Mouse (Mus musculus) bone marrow macrophage, adult 2 months (primary cell): Measurements from ENCODE around the gene Zfp933. TPM values are rescaled to one million over a fixed set of nuclear protein-coding genes. Genes with fewer than 3 reads are reported as not detected.
"Not testable (repeated sequence)": the region's sequence is repeated elsewhere in the genome, so short reads cannot be mapped to it uniquely, and the experiment has no call there.

Source experiments
- H3K27ac ChIP-seq: 2 replicates; pipeline ENCODE4 v1.5.1; 2012; ENCODE audit warnings: low read depth, low read length; ENCODE audit not compliant: insufficient read depth
- H3K4me1 ChIP-seq: 2 replicates; pipeline ENCODE4 v1.6.1; 2012; ENCODE audit warnings: low read length; ENCODE audit not compliant: control insufficient read depth, insufficient read depth
- H3K4me3 ChIP-seq: 2 replicates; pipeline ENCODE4 v1.5.1; 2012; ENCODE audit warnings: mild to moderate bottlenecking, low read length, moderate library complexity; ENCODE audit not compliant: insufficient read depth
- CTCF ChIP-seq: IDR thresholded peaks from 2 replicates; pipeline ENCODE4 v1.5.1; 2012; ENCODE audit warnings: low read depth, mild to moderate bottlenecking, low read length, moderate library complexity
- POLR2A ChIP-seq: IDR thresholded peaks from 2 replicates; pipeline ENCODE4 v1.6.1; 2012; ENCODE audit warnings: mild to moderate bottlenecking, low read depth, low read length, borderline replicate concordance
- polyA plus RNA-seq: library from polyadenylated mRNA; stranded (reverse); fragments of >200 nt; gene quantifications from 2 replicates; pipeline ENCODE4 v1.2.4, GENCODE M21; 2012; ENCODE audit not compliant: missing spikeins, insufficient read depth, insufficient read length

Zfp933 gene
- polyA plus RNA-seq, 1 experiment, result 8.9 TPM

DNA sequence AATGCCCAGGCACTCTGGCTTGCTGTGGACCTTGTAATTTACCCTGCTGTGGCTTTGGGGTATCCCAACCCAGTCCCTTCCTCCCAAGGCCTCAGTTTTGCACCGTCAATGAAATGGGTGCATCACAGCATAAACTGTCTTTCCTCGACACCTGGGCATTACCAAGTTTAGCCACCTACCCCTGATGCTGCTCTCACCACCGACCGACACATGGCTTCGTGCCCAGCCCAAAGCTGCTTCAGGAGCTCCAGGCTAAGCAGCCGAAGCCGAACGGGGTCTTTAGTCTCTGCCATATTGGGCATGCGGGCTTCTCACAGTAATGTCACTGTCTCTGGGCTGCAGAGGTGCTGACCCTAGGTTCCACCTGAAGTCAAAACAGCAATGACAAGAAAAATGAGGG, 17.9 kb upstream of the Zfp933 start:
- TF ChIP-seq POLR2A (no peak), CTCF (no peak)
- H3K4me1 ChIP-seq, result 0 out of 2 replicates have a peak, but pooled peaks cover 3% of the 10 kb centered on the region
- H3K4me3 ChIP-seq, result no peak overlapping the region
- H3K27ac ChIP-seq, result no peak overlapping the region

DNA sequence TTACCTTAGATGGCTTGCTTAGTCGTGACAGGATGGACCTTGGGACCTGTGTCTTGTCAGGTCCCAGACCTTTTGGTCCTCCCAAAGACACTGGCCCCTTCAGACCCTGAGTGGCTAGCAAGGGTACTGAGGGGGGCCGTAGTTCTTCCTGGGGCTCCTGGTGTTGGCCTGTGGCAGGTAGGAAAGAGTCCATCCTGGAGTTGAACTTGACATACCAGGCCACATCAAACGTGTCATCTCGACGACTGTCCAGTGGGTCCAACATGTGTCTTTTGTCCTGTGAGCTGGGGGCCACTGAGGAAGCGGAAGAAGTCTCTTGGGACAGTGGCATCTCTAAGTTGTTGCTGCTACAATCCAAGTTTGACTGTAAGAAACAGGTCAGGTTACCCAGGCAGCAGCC, 17.5 kb upstream of the Zfp933 start:
- no peak overlapping the region for H3K27ac ChIP-seq
- H3K4me1 ChIP-seq, result 0 out of 2 replicates have a peak, but pooled peaks cover 3% of the 10 kb centered on the region
- no peak for TF ChIP-seq CTCF
- TF ChIP-seq POLR2A, result no peak
- H3K4me3 ChIP-seq, result no peak overlapping the region

DNA sequence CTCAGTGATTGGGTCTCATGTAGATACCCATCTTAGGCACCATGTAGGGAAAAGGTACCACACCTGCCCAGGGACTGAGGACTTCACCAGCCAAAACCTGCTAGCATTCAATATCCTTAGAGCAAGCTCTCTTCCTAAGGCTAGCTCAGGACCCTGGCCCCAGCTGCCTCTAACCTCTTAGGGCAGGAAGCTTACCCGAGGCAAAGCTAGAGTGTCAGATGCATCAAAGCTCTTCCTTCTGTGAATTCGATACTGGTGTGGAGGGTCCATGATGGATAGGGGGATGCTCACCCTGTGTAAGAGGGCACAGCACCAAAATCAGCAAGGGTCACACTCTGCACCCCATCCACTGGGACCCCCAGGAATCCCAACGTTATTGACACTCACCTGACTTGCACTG, 13.9 kb upstream of the Zfp933 start:
- TF ChIP-seq CTCF (no peak), POLR2A (no peak)
- Histone ChIP-seq H3K27ac (no peak overlapping the region), H3K4me3 (no peak overlapping the region), H3K4me1 (peaks cover 5% of the 10 kb centered on the region; the same call in 1 of the 2 replicates)

DNA sequence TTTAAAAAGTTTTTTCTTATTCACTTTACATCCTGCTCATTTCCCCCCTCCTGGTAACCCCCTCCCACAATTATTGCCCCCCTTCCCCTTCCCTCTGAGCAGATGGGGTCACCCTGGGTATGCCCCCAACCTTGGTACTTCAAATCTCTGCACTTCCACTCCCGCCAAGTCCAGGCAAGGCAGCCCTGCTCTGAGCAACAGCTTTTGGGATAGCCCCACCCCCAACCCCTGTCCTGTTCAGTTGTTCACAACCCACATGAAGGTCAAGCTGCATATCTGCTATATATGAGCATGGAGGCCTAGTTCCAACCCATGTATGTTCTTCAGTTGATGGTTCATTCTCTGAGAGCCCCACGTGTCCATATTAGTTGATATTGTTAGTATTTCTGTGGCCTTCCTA, 2.6 kb upstream of the Zfp933 start:
- Histone ChIP-seq H3K4me1 (peaks cover 11% of the 10 kb centered on the region), H3K4me3 (no peak overlapping the region), H3K27ac (no peak overlapping the region)
- TF ChIP-seq POLR2A (no peak), CTCF (no peak)

DNA sequence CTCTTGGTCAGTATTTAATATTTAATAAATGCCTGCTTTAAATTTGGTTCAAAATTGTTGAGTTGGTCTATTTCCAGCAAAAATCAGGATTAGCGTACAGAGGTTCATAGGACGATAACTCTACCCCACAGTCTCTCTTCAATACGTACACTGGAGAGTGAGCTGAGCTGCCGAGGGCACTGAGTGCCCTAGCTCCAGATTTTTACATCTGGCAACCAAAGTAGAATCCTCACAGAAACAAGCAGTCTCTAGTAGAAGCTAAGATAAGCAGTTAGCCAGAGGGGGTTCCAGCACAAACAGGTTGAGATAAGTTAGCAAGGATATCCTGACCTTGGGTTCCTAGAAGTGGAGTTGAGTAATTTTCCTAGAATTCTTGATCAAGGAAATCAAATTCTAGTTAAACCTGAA, 422 bp upstream of the Zfp933 start:
- H3K4me3 ChIP-seq, result peak overlapping the region; percentile 91
- peak overlapping the region; percentile 49 for H3K27ac ChIP-seq
- peaks cover 11% of the 10 kb centered on the region for H3K4me1 ChIP-seq
- TF ChIP-seq POLR2A (no peak), CTCF (no peak)

DNA sequence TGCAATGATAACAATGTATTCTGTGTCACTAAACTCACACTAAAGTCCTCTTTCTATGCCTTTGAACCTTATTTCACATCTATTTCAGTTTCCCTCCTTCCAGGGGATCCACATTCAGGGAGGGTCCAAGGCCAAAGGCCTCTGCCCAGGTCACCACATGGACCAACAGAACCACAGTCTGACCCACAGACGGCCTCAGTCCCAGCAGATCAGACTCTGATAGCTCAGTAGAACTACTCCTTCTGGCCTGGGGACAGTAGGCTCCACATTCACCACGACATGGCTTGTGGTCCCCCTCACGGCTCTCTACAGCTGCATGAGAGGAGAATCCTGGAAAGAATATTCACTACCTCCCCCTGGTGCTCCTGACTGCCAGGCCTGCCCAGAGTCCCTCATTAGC, 5.3 kb downstream of the Zfp933 start:
- TF ChIP-seq POLR2A (no peak), CTCF (no peak)
- H3K4me3 ChIP-seq, result no peak overlapping the region
- 0 out of 2 replicates have a peak, but pooled peaks cover 2% of the 10 kb centered on the region for H3K4me1 ChIP-seq
- no peak overlapping the region for H3K27ac ChIP-seq

DNA sequence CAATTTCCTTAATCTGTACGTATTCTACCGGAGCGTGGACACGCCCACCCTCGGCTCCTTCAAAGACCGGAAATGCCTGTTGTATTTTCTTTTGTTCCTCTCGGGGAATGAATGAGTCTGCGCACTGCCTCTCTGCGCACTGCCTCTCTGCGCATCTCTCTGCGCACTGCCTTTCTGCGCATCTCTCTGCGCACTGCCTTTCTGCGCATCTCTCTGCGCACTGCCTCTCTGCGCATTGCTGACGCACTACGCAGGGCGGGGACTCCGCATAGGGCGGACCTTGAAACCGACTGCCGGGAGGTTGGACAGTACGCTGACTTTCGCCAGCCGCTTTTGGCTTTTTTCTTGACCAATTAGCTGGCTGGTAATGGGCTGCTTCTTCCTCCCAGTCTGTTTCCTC, 8.9 kb downstream of the Zfp933 start:
- not testable (repeated sequence) for H3K4me1 ChIP-seq, H3K4me3 ChIP-seq, H3K27ac ChIP-seq

DNA sequence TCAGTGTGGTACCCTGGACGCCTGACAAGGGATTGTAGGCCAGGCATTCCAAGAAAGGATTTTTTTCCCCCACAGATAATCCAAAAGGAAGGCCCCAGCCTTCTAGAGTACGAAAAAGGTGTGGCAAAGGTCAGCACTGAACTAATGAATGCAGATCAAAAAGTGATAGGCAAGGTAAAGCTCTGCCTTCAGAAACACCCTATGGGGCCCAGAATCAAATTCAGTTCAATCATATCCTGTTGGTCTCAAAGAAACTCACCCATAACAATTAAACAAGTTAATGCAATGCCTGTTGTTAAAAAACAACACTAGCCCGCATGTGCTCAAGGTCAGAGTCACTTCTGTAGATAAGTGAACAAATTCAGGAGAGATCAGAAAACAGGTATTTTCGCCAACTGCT, 23.8 kb downstream of the Zfp933 start:
- H3K4me1 ChIP-seq, result no peaks in the 10 kb centered on the region
- TF ChIP-seq POLR2A, result no peak
- no peak for TF ChIP-seq CTCF
- H3K4me3 ChIP-seq, result no peak overlapping the region

DNA sequence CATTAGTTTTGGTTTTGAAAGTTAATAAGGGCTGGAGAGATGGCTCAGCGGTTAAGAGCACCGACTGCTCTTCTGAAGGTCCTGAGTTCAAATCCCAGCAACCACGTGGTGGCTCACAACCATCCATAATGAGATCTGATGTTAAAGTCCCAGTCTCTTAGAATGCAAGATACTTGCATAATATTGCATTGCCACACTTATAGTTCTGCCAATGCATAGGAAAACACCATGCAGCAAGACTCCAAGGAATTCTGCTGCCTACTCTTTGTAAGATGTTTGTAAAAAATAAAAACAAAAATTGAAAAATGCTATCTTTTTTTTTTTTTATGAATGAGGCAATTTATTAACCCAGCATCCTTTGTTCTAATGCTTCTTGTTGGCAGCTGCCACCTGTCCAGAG, 26.8 kb downstream of the Zfp933 start:
- H3K27ac ChIP-seq, H3K4me1 ChIP-seq, H3K4me3 ChIP-seq: not testable (repeated sequence)

More for the DNA sequence above, 23.8 kb downstream of the Zfp933 start:
- H3K27ac ChIP-seq, result no peak overlapping the region

DNA sequence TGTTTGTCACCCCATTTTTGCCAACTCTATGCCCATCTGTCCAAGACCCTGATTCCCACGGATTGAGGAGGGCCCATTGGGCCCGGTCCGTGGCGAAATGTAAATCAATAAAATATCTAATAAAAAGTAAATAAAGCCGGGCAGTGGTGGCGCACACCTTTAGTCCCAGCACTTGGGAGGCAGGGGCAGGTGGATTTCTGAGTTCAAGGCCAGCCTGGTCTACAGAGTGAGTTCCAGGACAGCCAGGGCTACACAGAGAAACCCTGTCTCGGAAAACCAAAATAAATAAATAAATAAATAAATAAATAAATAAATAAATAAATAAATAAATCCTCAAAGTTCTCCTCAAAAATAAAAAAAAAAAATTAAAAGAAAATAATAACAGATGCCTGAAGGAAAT, 28.5 kb downstream of the Zfp933 start:
- H3K4me3 ChIP-seq, H3K27ac ChIP-seq, H3K4me1 ChIP-seq: not testable (repeated sequence)

DNA sequence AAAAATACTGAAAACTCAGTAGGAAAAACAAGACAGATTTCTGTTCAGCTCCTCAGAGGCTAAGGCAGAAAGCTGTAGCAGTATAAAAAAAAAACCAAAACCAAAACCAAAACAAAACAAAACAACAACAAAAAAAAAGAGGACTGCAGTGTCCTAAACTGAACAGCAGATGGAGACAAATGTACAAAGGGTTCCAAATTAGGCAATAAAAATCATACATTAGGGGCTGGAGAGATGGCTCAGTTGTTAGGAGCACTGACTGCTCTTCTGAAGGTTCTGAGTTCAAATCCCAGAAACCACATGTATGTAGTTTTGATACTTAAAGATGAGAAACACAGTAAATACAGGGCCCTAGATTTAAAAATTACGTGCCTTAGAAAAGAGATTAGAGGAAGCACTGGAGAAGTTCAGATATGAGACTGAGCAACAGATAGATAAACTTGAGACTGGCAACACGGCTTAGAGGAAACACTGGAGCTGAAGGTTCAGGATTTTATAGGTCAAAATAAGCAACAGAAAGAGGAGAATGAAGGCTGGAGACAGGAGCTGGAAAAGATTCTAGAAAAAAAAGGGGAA, 33.5 kb downstream of the Zfp933 start:
- Histone ChIP-seq H3K4me3 (no peak overlapping the region), H3K4me1 (no peaks in the 10 kb centered on the region), H3K27ac (no peak overlapping the region)
- TF ChIP-seq CTCF (no peak), POLR2A (no peak)
